Mouse (Mus musculus) CH12.LX (cell line): ENCODE data around the gene Dnaaf3.

ENCODE experiments used
- CHD2 ChIP-seq: IDR thresholded peaks from 2 replicates; pipeline ENCODE4 v1.6.1; 2011; ENCODE audit warnings: low read length, improper control_type of control experiment
- EP300 ChIP-seq: IDR thresholded peaks from 2 replicates; pipeline ENCODE4 v1.6.1; 2011; ENCODE audit warnings: low read length, improper control_type of control experiment

GRCm38 (mm10) chr7:4516332-4517050, 15.8 kb downstream of the Dnaaf3 start, which contains the start of gene Tnnt1:
- TF ChIP-seq EP300 (no peak), CHD2 (no peak)
